ENCODE assay signal across 8 mouse cellular contexts in the genomic region with DNA sequence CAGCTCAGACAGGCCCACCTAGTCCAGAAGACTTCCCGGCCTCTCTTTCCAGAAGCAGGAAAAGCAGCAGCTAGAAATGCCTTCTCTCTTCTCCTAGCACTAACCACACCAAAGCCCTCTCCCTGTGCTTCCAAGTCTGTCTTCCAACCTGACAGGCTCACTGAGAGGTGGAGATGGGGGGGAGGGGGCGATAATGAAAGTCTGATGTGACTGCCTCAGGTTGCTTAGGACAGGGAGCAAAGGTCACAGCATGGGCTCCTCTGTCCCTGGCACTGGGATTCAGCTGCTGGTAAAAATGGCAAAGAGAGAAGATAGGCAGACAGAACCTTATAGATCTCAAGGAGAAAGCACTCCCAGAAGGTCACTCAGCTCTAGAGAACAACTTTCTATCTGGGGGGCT.
DNase-seq lines count a peak whose midpoint lies in the region; ATAC-seq lines count a peak whose summit lies in the region.

No protein-coding gene starts in this region.

- intact Hi-C loops in heart, postnatal 14 days (cut with DNase I), result no loop called here

- 37% methylated on average over 2 of the region's 2 CpGs for WGBS in heart, embryonic 16.5 days
- WGBS in forebrain, embryonic 11.5 days, result 24% methylated on average over 2 of the region's 2 CpGs
- 25% methylated on average over 2 of the region's 2 CpGs for WGBS in limb, embryonic 13.5 days

- peaks cover 36% of the 10 kb centered on the region for H3K4me1 ChIP-seq in heart, embryonic 16.5 days (ENCODE audit: control insufficient read depth, insufficient read depth, low read length)
- peaks cover 19% of the 10 kb centered on the region for H3K4me1 ChIP-seq in forebrain, embryonic 11.5 days (replicated peaks; ENCODE audit: control insufficient read depth, insufficient read depth, low read length)
- H3K4me1 ChIP-seq in limb, embryonic 13.5 days, result peaks cover 78% of the 10 kb centered on the region

- no peaks in the 10 kb centered on the region for H3K9me3 ChIP-seq in heart, embryonic 16.5 days (replicated peaks; ENCODE audit: control insufficient read depth, low read length)
- no peaks in the 10 kb centered on the region for H3K9me3 ChIP-seq in forebrain, embryonic 11.5 days (ENCODE audit: control insufficient read depth, low read length)
- no peaks in the 10 kb centered on the region for H3K9me3 ChIP-seq in limb, embryonic 13.5 days

- no peak for DNase-seq in heart, postnatal 14 days
- DNase-seq in ES-CJ7 (ENCODE audit: low read depth, low spot score), result peak; percentile 67
- no peak for DNase-seq in forebrain, embryonic 11.5 days (ENCODE audit: low spot score)
- no peak for DNase-seq in right cerebral cortex, postnatal 36 days (ENCODE audit: low spot score in 2 of 2)
- no peak for DNase-seq in cerebellum, adult 11 months
- no peak for DNase-seq in cerebellum, adult 11-12 months

- no peaks in the 10 kb centered on the region for H3K36me3 ChIP-seq in heart, embryonic 16.5 days (ENCODE audit: control insufficient read depth, insufficient read depth)
- H3K36me3 ChIP-seq in forebrain, embryonic 11.5 days (ENCODE audit: control insufficient read depth, insufficient read depth, low read length), result no peaks in the 10 kb centered on the region
- peaks cover 31% of the 10 kb centered on the region for H3K36me3 ChIP-seq in limb, embryonic 13.5 days

- 0 out of 2 replicates have a peak overlapping the region, but pooled peaks have one; percentile 7 for H3K9ac ChIP-seq in heart, embryonic 16.5 days (ENCODE audit: low read length)
- no peak overlapping the region; the same call in 1 of the 2 replicates for H3K9ac ChIP-seq in forebrain, embryonic 11.5 days (ENCODE audit: low read length)
- H3K9ac ChIP-seq in limb, embryonic 13.5 days, result 0 out of 2 replicates have a peak overlapping the region, but pooled peaks have one; percentile 43

- peak overlapping the region; percentile 82 for H3K27ac ChIP-seq in heart, embryonic 16.5 days (ENCODE audit: low read length)
- peak overlapping the region; percentile 69 for H3K27ac ChIP-seq in forebrain, embryonic 11.5 days (ENCODE audit: low read depth, low read length)
- H3K27ac ChIP-seq in limb, embryonic 13.5 days, result peak overlapping the region; percentile 94

- H3K4me2 ChIP-seq in heart, embryonic 16.5 days (ENCODE audit: low read depth, low read length), result no peak overlapping the region
- H3K4me2 ChIP-seq in forebrain, embryonic 11.5 days (ENCODE audit: low read depth, low read length, severe bottlenecking), result 0 out of 2 replicates have a peak overlapping the region, but pooled peaks have one; percentile 8
- peak overlapping the region; percentile 56 for H3K4me2 ChIP-seq in limb, embryonic 13.5 days (replicated peaks)

- no peaks in the 10 kb centered on the region for H3K27me3 ChIP-seq in heart, embryonic 16.5 days (ENCODE audit: control insufficient read depth, insufficient read depth, low read length)
- no peaks in the 10 kb centered on the region for H3K27me3 ChIP-seq in forebrain, embryonic 11.5 days (ENCODE audit: control insufficient read depth, insufficient read depth, low read length)
- H3K27me3 ChIP-seq in limb, embryonic 13.5 days, result no peaks in the 10 kb centered on the region

- no peak overlapping the region for H3K4me3 ChIP-seq in heart, embryonic 16.5 days (ENCODE audit: low read length)
- H3K4me3 ChIP-seq in forebrain, embryonic 11.5 days (ENCODE audit: low read depth, low read length), result no peak overlapping the region
- no peak overlapping the region for H3K4me3 ChIP-seq in limb, embryonic 13.5 days

- ATAC-seq in heart, embryonic 16.5 days (replicated peaks; ENCODE audit: extremely low read depth, insufficient read depth, low FRiP score), result no peak
- 0 out of 2 replicates have a peak, but pooled peaks have one; percentile 4 for ATAC-seq in forebrain, embryonic 11.5 days (replicated peaks; ENCODE audit: low FRiP score)
- no peak for ATAC-seq in limb, embryonic 13.5 days (ENCODE audit: low FRiP score, low read depth)
